Mouse (Mus musculus) heart, embryonic 14.5 days (tissue): ENCODE results near the gene Gbp7. TPM values are rescaled to one million over a fixed set of nuclear protein-coding genes. Genes with fewer than 3 reads are reported as not detected.
A peak's percentile ranks its signal among the peaks of the same experiment; 100 is the strongest.

ENCODE experiments used
- ATAC-seq: fragments of 200-750 bp; cut with Nextera tagmentation; 2 replicates; pipeline ENCODE4 v1.8.0; 2017; ENCODE audit warnings: low read depth, moderate TSS enrichment; ENCODE audit not compliant: insufficient number of reproducible peaks, insufficient read depth, low FRiP score
- H3K27ac ChIP-seq, 2 experiments: fragments of 200-500 bp in 1 of 2; fragments of 300-500 bp in 1 of 2; sonication (generic) in 1 of 2; replicated peaks in 1 of 2; 2 replicates each; pipeline ENCODE4 v1.5.1; 2012 to 2014; ENCODE audit warnings: low read depth in 2 of 2, low read length in 2 of 2, control low read depth in 1 of 2, mild to moderate bottlenecking in 1 of 2, mixed read lengths in 1 of 2; ENCODE audit not compliant: control insufficient read depth in 1 of 2, insufficient read depth in 1 of 2
- H3K27me3 ChIP-seq: fragments of 300-500 bp; sonication (generic); 2 replicates; pipeline ENCODE4 v1.6.1; 2014; ENCODE audit warnings: mild to moderate bottlenecking, low read length, control low read depth; ENCODE audit not compliant: control insufficient read depth, insufficient read depth
- H3K36me3 ChIP-seq: fragments of 300-500 bp; sonication (generic); 2 replicates; pipeline ENCODE4 v1.6.1; 2014; ENCODE audit warnings: mild to moderate bottlenecking, control low read depth, low read length, mixed read lengths; ENCODE audit not compliant: control insufficient read depth, insufficient read depth
- H3K4me1 ChIP-seq, 2 experiments: fragments of 200-500 bp in 1 of 2; fragments of 300-500 bp in 1 of 2; sonication (generic) in 1 of 2; 2 replicates each; pipeline ENCODE4 v1.6.1; 2012 to 2014; ENCODE audit warnings: low read length in 2 of 2, control low read depth in 1 of 2, mixed read lengths in 1 of 2; ENCODE audit not compliant: control insufficient read depth in 2 of 2, insufficient read depth in 2 of 2
- H3K4me2 ChIP-seq: fragments of 300-500 bp; sonication (generic); 2 replicates; pipeline ENCODE4 v1.6.1; 2014; ENCODE audit warnings: mild to moderate bottlenecking, low read length
- H3K4me3 ChIP-seq, 2 experiments: fragments of 200-500 bp in 1 of 2; fragments of 300-500 bp in 1 of 2; sonication (generic) in 1 of 2; 2 replicates each; pipeline ENCODE4 v1.5.1; 2012 to 2014; ENCODE audit warnings: low read length in 2 of 2, mild to moderate bottlenecking in 2 of 2, control low read depth in 1 of 2, low read depth in 1 of 2, moderate library complexity in 1 of 2; ENCODE audit not compliant: control insufficient read depth in 1 of 2, insufficient read depth in 1 of 2
- H3K9ac ChIP-seq: fragments of 300-500 bp; sonication (generic); 2 replicates; pipeline ENCODE4 v1.6.1; 2014; ENCODE audit warnings: mild to moderate bottlenecking, low read length
- H3K9me3 ChIP-seq: fragments of 300-500 bp; sonication (generic); 2 replicates; pipeline ENCODE4 v1.6.1; 2016; ENCODE audit warnings: low read length, control low read depth; ENCODE audit not compliant: control insufficient read depth
- WGBS: fragments of 180-500 bp; shearing (Covaris S2); extraction: QIAGEN DNeasy Blood & Tissue Kit; methylation state at CpG from one replicate; pipeline ENCODE4 v1.1.7; 2014; 5-methylcytosine and 5-hydroxymethylcytosine counted together
- polyA plus RNA-seq: library from polyadenylated mRNA; unstranded; fragments of >200 nt; fragmentation: Nextera tagmentation; extraction: Ambion mirVana; gene quantifications from 2 replicates; pipeline ENCODE4 v1.2.1, GENCODE M21; 2014

Gbp7 gene
- polyA plus RNA-seq, 1 experiment from 2014 or later, result 2.9 TPM

DNA sequence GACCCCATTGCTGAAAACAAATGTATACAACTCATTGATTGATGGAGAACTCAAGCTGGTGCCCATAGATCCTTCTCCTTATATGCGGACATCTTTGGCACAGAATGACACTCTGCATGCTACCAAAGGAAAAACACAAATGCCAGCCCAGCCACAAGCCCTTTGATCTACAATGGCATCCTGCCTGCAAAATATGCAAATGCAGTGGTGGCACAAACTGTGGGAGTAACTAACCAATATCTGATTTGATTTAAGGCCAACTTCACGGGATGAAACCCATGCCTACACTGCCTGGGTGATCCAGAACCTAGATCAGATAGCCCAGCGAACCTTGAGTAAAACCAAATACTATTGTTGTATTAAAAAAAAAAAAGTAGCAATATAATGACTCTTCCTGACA is 16.5 kb downstream of the Gbp7 start:
- H3K27ac ChIP-seq, result no peak overlapping the region
- H3K4me3 ChIP-seq, result no peak overlapping the region
- no peaks in the 10 kb centered on the region for H3K4me1 ChIP-seq
- H3K27me3 ChIP-seq, result no peaks in the 10 kb centered on the region
- no peak overlapping the region for H3K9ac ChIP-seq
- no peaks in the 10 kb centered on the region for H3K36me3 ChIP-seq
- no peak overlapping the region for H3K4me2 ChIP-seq
- no peaks in the 10 kb centered on the region for H3K9me3 ChIP-seq
- 80% methylated on average over 3 of the region's 3 CpGs for WGBS
- no peak for ATAC-seq

DNA sequence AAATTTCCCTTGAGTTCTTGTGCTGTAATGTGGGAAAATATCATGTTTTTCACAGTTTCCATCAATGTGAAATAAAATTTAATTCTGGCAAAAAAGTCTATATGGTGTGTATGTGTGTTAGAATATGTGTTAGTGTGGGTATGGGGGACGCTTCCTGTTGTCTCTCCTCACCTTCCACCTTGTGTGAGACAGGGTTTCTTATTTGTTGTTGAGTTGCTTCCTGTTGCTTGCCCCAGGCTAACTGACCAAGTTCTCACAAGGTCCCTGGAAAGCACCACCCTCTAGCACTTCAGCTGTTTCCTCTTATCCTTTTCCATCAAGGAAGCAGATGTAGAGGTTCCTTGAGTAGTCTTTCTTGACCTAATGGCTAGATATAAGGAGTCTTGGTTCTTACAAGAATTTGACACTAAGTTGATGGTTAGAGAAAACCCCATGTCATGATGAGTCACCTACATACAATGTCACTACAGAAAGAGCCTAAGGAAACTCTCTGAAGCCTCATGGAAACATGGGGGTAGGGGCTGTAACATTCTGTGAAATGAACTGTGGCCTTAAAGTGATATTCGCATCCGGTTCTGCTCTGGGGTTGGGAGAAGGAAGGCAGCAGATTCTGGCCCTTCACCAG is 20.0 kb downstream of the Gbp7 start:
- H3K4me2 ChIP-seq, result no peak overlapping the region
- WGBS, result 77% methylated on average over 3 of the region's 3 CpGs
- H3K4me1 ChIP-seq, result no peaks in the 10 kb centered on the region
- no peak overlapping the region for H3K4me3 ChIP-seq
- no peaks in the 10 kb centered on the region for H3K27me3 ChIP-seq
- H3K27ac ChIP-seq, result no peak overlapping the region
- H3K9me3 ChIP-seq, result no peaks in the 10 kb centered on the region
- no peaks in the 10 kb centered on the region for H3K36me3 ChIP-seq
- H3K9ac ChIP-seq, result no peak overlapping the region
- ATAC-seq, result no peak

DNA sequence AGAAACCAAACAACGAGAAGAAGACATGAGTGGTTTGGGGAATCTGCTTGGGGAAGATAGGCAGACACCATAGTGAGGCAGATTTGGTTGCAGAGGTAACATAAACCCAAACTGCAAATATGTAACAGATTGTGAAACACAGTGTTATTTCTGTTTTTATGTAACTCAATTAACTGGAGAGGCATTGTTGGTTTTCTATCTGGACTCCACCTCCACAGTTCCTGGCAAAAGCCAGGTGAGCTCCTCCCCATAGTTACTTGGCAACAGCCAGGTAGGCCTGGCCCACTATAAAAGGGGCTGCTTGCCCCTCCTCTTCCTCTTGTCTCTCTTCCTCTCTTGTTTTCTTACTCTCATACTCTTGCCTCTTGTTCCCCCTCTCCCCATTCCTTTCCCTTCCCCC is 24.5 kb downstream of the Gbp7 start:
- H3K27me3 ChIP-seq, result no peaks in the 10 kb centered on the region
- H3K4me3 ChIP-seq, result no peak overlapping the region
- no peak overlapping the region for H3K27ac ChIP-seq
- ATAC-seq, result no peak
- no peak overlapping the region for H3K9ac ChIP-seq
- H3K4me2 ChIP-seq, result no peak overlapping the region
- 63% methylated on average over 1 of the region's 1 CpGs for WGBS
- no peaks in the 10 kb centered on the region for H3K9me3 ChIP-seq
- H3K4me1 ChIP-seq, result no peaks in the 10 kb centered on the region
- no peaks in the 10 kb centered on the region for H3K36me3 ChIP-seq

DNA sequence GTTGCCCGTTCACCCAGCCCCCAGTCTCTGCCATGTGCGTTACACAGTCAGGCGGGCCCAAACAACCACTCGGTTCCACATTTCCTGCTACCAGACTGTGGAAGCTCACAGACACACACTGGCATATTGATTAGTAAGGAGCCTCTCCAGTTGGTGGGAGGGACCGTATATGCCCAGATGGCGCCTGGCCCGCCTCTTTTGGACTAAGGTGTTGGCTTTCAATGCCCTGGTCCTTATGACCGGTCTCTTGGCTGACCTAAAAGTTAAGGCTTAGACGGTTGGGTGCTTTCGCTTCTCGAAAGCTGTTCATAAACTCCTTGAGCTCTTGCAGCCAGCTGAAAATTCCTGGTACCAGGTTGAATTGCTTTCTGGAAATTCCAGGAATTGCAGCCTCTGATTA is 25.5 kb downstream of the Gbp7 start:
- no peaks in the 10 kb centered on the region for H3K36me3 ChIP-seq
- H3K27me3 ChIP-seq, result no peaks in the 10 kb centered on the region
- WGBS, result 87% methylated on average over 11 of the region's 11 CpGs
- H3K4me1 ChIP-seq, result no peaks in the 10 kb centered on the region
- H3K4me2 ChIP-seq, result no peak overlapping the region
- no peak overlapping the region for H3K27ac ChIP-seq
- H3K9ac ChIP-seq, result no peak overlapping the region
- no peak for ATAC-seq
- no peak overlapping the region for H3K4me3 ChIP-seq
- H3K9me3 ChIP-seq, result no peaks in the 10 kb centered on the region

DNA sequence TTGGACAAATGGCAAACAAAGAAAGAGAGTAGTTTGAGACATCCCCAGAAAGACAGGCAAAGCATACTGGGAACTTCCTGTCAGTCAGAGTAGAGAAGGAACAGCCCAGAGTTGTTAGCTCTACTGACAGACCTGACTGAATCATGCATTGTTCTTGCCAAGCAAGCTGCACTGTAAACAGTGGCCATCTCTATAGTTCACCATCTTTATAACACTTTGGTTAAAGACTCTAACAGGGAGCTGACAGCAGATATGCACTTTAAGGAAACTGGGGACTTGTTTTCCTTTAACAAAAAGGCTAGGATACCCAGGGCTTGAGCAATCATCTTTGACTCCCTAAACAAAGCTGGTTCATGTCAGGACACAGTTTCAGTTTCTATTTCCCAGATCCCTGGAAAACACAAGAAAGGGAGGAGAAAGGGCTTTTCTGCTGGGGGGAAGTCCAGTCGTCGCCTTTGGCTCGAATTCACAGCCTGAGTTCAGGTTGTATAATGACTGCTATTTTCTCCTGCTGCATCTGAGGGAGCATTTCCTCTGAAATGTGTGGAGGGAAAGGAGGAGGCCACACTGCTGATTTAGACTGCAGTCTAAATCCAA is 29.6 kb downstream of the Gbp7 start, which contains the start of gene Gbp3:
TSS of gene Gbp3 (plus strand) at position 395 of the 597 bp plus-strand sequence.
- H3K9ac ChIP-seq, result peak within 1 kb of the TSS; percentile 65
- ATAC-seq, result no peak

DNA sequence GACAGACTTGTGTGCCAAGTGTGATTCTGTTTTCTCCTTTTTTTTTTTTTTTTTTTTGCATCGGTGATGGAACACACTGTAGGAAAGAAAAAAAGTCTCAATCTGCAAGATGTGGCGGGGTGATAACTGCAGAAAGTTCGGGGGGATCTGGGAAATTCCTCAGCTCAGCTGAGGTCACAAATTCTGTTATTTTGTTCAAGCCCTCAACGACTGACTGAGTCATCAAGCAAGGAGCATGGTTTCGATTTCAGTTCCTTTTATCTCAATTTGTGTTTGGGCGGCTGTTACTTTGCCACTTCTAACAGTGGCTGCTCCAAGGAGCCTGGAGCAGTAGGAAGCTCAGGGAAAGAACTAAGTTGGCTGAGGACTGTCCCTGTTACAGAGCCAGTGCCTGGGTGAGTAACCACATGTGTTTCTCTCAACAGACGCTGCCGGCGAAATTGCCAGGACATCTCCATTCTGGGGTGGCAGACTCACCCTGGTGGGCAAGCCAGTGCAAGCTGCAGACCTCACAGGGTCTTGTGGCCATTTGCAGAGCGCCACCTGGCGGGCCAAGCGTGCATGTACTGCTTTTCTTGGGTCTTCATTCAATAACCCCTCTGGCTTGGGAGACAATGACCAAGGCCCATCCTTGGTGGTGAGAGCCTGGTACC is 30.3 kb downstream of the Gbp7 start:
- no peaks in the 10 kb centered on the region for H3K36me3 ChIP-seq
- peak overlapping the region; percentile 65 for H3K9ac ChIP-seq
- H3K27ac ChIP-seq, result peak overlapping the region; percentile 21 to 48; a peak in 2 of 4 replicates
- H3K27me3 ChIP-seq, result no peaks in the 10 kb centered on the region
- no peaks in the 10 kb centered on the region for H3K9me3 ChIP-seq
- WGBS, result 9% methylated on average over 12 of the region's 12 CpGs
- no peaks in the 10 kb centered on the region for H3K4me1 ChIP-seq
- peak overlapping the region; percentile 57 to 60 for H3K4me3 ChIP-seq
- peak; percentile 61; the same call in 1 of the 2 replicates for ATAC-seq
- H3K4me2 ChIP-seq, result peak overlapping the region; percentile 74

More for the DNA sequence above, 29.6 kb downstream of the Gbp7 start, which contains the start of gene Gbp3:
- Histone ChIP-seq H3K4me2 (peak within 1 kb of the TSS; percentile 74), H3K4me3 (peak within 1 kb of the TSS; percentile 57 to 60), H3K27me3 (no peaks in the 10 kb centered on the region), H3K36me3 (no peaks in the 10 kb centered on the region), H3K4me1 (no peaks in the 10 kb centered on the region), H3K9me3 (no peaks in the 10 kb centered on the region), H3K27ac (peak within 1 kb of the TSS; percentile 21 to 48; a peak in 3 of 4 replicates)
- 24% methylated on average over 3 of the region's 3 CpGs for WGBS

DNA sequence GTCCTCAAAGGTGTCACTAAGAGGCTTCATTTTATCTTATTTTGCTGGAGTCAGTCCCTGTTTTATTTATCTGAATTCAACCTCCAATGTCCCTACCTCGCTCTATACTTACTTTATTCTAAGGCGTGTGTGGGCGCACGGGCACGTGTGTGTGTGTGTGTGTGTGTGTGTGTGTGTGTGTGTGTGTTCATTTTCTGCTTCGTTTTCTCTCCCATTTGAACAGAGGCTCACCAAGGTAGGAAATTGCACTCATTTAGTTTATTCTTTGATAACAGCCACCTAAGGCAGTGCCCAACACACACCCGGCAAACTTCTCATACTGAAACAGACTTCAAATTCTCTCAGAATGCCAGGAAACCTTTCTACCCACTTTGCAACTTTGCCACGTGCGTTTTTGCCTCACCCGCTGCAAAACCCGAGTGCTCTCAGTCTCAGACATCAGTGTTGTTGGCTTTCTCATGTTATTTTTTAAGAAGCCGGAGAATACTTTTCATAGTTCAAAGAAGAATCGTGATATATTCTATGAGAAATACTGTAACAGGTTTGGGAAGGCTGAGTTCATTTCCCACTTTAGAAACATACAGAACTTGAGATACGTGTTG is 31.0 kb downstream of the Gbp7 start:
- Histone ChIP-seq H3K4me3 (no peak overlapping the region), H3K4me2 (no peak overlapping the region)

More for the DNA sequence above, 31.0 kb downstream of the Gbp7 start:
- ATAC-seq, result no peak
- no peaks in the 10 kb centered on the region for H3K27me3 ChIP-seq
- H3K36me3 ChIP-seq, result no peaks in the 10 kb centered on the region
- H3K4me1 ChIP-seq, result no peaks in the 10 kb centered on the region
- H3K27ac ChIP-seq, result no peak overlapping the region
- no peaks in the 10 kb centered on the region for H3K9me3 ChIP-seq
- no peak overlapping the region for H3K9ac ChIP-seq
- WGBS, result 78% methylated on average over 14 of the region's 14 CpGs
